Mouse (Mus musculus) heart, postnatal 36 days (tissue): ENCODE measurements around the gene Agap1. TPM values are rescaled to one million over a fixed set of nuclear protein-coding genes. Genes with fewer than 3 reads are reported as not detected.

Experiments used
- DNase-seq, 2 experiments: peaks; one replicate each; pipeline ENCODE4 v3.0.0; 2021 to 2022
- intact Hi-C: fragments of 180-260 bp; cut with DNase I; formaldehyde crosslinking; loops from one replicate; pipeline ENCODE4 v1.15.1; 2025
- total RNA-seq, 2 experiments: library from RNA; stranded (reverse); gene quantifications; 2 replicates each; pipeline ENCODE4 v1.2.3; 2021

The Agap1 gene
- total RNA-seq, 2 experiments from 2014 or later = 60.8 to 67.6 TPM

- intact Hi-C loops = loop anchor here (1.0 to 2.0 kb wide), 2 partner anchors 51 to 396 kb away; no protein-coding TSS in a partner anchor
- no peak for DNase-seq
Observed at GRCm38 (mm10) chr1:89631747-89632146, 177.1 kb downstream of the Agap1 start.

- intact Hi-C loops = no loop called here
- no peak for DNase-seq
Observed at GRCm38 (mm10) chr1:89634055-89634454, 179.4 kb downstream of the Agap1 start.

GRCm38 (mm10) chr1:89635131-89635530, 180.5 kb downstream of the Agap1 start:
- no peak for DNase-seq
- intact Hi-C loops = no loop called here

GRCm38 (mm10) chr1:89637670-89638069, 183.1 kb downstream of the Agap1 start:
- intact Hi-C loops = no loop called here
- DNase-seq = no peak

- intact Hi-C loops = loop anchor here (1.0 kb wide), 1 partner anchor 300 kb away; no protein-coding TSS in a partner anchor
- peak in 1 of 2 experiments; percentile 60 for DNase-seq
Observed at GRCm38 (mm10) chr1:89643445-89644100, 189.0 kb downstream of the Agap1 start.

- intact Hi-C loops = loop anchor here (1.0 kb wide), 1 partner anchor 299 kb away; no protein-coding TSS in a partner anchor
Observed at GRCm38 (mm10) chr1:89644120-89644519, 189.5 kb downstream of the Agap1 start.

GRCm38 (mm10) chr1:89646326-89647018, 191.9 kb downstream of the Agap1 start:
- DNase-seq = peak; percentile 73 to 74
- intact Hi-C loops = loop anchor here (2.0 to 5.0 kb wide), 3 partner anchors 106 to 946 kb away; no protein-coding TSS in a partner anchor

More at GRCm38 (mm10) chr1:89644120-89644519, 189.5 kb downstream of the Agap1 start:
- peak; percentile 73 to 76 for DNase-seq

GRCm38 (mm10) chr1:89647505-89647904, 192.9 kb downstream of the Agap1 start:
- no peak for DNase-seq
- intact Hi-C loops = loop anchor here (2.0 to 5.0 kb wide), 3 partner anchors 105 to 945 kb away; no protein-coding TSS in a partner anchor

GRCm38 (mm10) chr1:89650557-89650956, 196.0 kb downstream of the Agap1 start:
- intact Hi-C loops = no loop called here
- DNase-seq = no peak

GRCm38 (mm10) chr1:89656167-89656566, 201.6 kb downstream of the Agap1 start:
- intact Hi-C loops = no loop called here
- no peak for DNase-seq

- intact Hi-C loops = no loop called here
- peak; percentile 47 to 53 for DNase-seq
Observed at GRCm38 (mm10) chr1:89656643-89657321, 202.2 kb downstream of the Agap1 start.

- DNase-seq = no peak
- intact Hi-C loops = no loop called here
Observed at GRCm38 (mm10) chr1:89660804-89661203, 206.2 kb downstream of the Agap1 start.

- intact Hi-C loops = no loop called here
- DNase-seq = no peak
Observed at GRCm38 (mm10) chr1:89666154-89666553, 211.5 kb downstream of the Agap1 start.

GRCm38 (mm10) chr1:89667387-89667786, 212.8 kb downstream of the Agap1 start:
- DNase-seq = no peak
- intact Hi-C loops = loop anchor here (1.0 kb wide), 1 partner anchor 276 kb away; no protein-coding TSS in a partner anchor

GRCm38 (mm10) chr1:89668635-89669034, 214.0 kb downstream of the Agap1 start:
- no peak for DNase-seq
- intact Hi-C loops = no loop called here

- DNase-seq = no peak
- intact Hi-C loops = no loop called here
Observed at GRCm38 (mm10) chr1:89671110-89671787, 216.6 kb downstream of the Agap1 start.

- no peak for DNase-seq
- intact Hi-C loops = no loop called here
Observed at GRCm38 (mm10) chr1:89673071-89673470, 218.5 kb downstream of the Agap1 start.

- DNase-seq = no peak
- intact Hi-C loops = no loop called here
Observed at GRCm38 (mm10) chr1:89673686-89674085, 219.1 kb downstream of the Agap1 start.

- no peak for DNase-seq
- intact Hi-C loops = no loop called here
Observed at GRCm38 (mm10) chr1:89674681-89675080, 220.1 kb downstream of the Agap1 start.

- no peak for DNase-seq
Observed at GRCm38 (mm10) chr1:89676411-89676810, 221.8 kb downstream of the Agap1 start.

More at GRCm38 (mm10) chr1:89676411-89676810, 221.8 kb downstream of the Agap1 start:
- intact Hi-C loops = no loop called here
